Mouse (Mus musculus) spleen, adult 2 months (tissue): Measurements from ENCODE around the gene Galnt17.

Experiments used
- CTCF ChIP-seq: fragments of 200-500 bp; IDR thresholded peaks from 2 replicates; pipeline ENCODE4 v1.5.1; 2011; ENCODE audit warnings: mild to moderate bottlenecking, inconsistent platforms; ENCODE audit not compliant: insufficient read depth, insufficient read length, insufficient replicate concordance; ENCODE audit errors: extremely low read depth
- POLR2A ChIP-seq: fragments of 200-500 bp; IDR thresholded peaks from 2 replicates; pipeline ENCODE4 v1.6.1; 2011; ENCODE audit warnings: low read depth, low read length, inconsistent platforms

DNA sequence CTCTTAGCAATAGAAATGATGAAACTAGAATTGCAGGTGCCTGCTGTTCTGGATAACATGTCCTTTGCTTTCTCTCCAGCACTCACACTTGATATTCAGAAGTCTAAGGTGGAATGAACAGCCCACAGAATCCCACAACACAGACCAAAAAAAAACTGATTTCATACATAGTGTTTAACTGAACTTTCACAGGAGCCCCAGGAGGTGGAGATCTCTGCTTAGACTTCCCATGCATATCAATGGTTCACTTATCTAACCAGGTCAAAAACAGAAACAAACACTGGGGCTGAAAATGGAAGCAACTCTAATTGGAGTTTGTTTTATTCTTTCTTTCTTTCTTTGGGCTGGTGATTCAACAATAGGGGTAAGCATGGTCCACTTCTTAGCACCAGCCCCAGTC, 265.2 kb downstream of the Galnt17 start:
- TF ChIP-seq POLR2A (no peak), CTCF (no peak)
